Mouse (Mus musculus) adrenal gland, adult 10 weeks (tissue): ENCODE measurements around the gene Olfr417. TPM values are rescaled to one million over a fixed set of nuclear protein-coding genes. Genes with fewer than 3 reads are reported as not detected.

ENCODE experiments used
- polyA plus RNA-seq: library from polyadenylated mRNA; stranded (reverse); fragments of 350-450 nt; fragmentation: Illumina TruSeq; extraction: RNeasy Lipid Tissue Mini Kit (QIAGEN cat#74804); gene quantifications from one replicate; pipeline ENCODE4 v1.2.3, GENCODE M21; 2014; ENCODE audit warnings: low read depth, low replicate concordance

Gene Olfr417
- polyA plus RNA-seq: not detected

GRCm38 (mm10) chr1:174364882-174365451 lies at the start of gene Olfr417:
Olfr417 (plus strand) TSS chr1:174365122.

GRCm38 (mm10) chr1:174330218-174330617 lies 34.7 kb upstream of the Olfr417 start, which contains the start of gene Mptx1:
Mptx1 (plus strand) TSS chr1:174330518.

GRCm38 (mm10) chr1:174390746-174391145 lies 25.8 kb downstream of the Olfr417 start, which contains the start of gene Olfr248:
Olfr248 (plus strand) TSS chr1:174391046.

DNA sequence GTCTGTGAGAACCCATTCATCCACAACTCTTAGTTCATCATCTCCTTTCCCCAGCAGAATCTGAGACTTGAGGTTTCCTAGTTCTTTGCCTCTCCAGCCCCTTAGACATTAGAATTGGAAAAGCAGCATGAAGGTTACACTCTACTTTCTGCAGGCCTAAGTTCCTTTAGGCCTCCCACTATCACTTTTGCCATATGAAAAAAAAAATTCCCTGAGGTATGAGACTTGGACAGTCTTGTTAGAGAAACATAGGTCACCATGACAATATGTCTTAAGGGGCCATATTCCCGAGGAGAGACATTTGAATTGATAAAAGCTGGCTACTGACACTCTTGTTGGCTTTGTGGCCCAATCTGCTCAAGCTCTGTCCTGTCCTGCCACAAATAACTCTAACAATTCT lies 58.8 kb downstream of the Olfr417 start, which contains the start of gene Olfr414:
Gene Olfr414 (plus strand): TSS at position 301 of the 400 bp plus-strand sequence.

Other genes with a start within 250 kb of the Olfr417 start
- gene Olfr231, start 244.0 kb upstream of the Olfr417 start, polyA plus RNA-seq: not detected
- gene Olfr424, start 233.6 kb upstream of the Olfr417 start, polyA plus RNA-seq: not detected
- not detected for gene Olfr420, start 209.5 kb upstream of the Olfr417 start, polyA plus RNA-seq
- not detected for gene Spta1, start 192.3 kb upstream of the Olfr417 start, polyA plus RNA-seq
- not detected for gene Olfr419, start 113.1 kb upstream of the Olfr417 start, polyA plus RNA-seq
- 1.4 TPM for gene Mptx1, start 34.6 kb upstream of the Olfr417 start, polyA plus RNA-seq
- gene Olfr248, start 25.9 kb downstream of the Olfr417 start, polyA plus RNA-seq: not detected
- not detected for gene Olfr414, start 58.9 kb downstream of the Olfr417 start, polyA plus RNA-seq
- not detected for gene Olfr220, start 77.0 kb downstream of the Olfr417 start, polyA plus RNA-seq
- gene Fmn2, start 136.7 kb downstream of the Olfr417 start, polyA plus RNA-seq: 8.7 TPM